Mouse (Mus musculus) megakaryocyte progenitor cell, adult 5-6 weeks (primary cell): ENCODE results near the gene Cryzl2. TPM values are rescaled to one million over a fixed set of nuclear protein-coding genes. Genes with fewer than 3 reads are reported as not detected.

ENCODE experiments used
- ATAC-seq: replicated peaks from 2 replicates; pipeline ENCODE4 v1.8.0; 2016; ENCODE audit warnings: mild to moderate bottlenecking, moderate TSS enrichment, inconsistent platforms; ENCODE audit not compliant: poor library complexity
- total RNA-seq, 2 experiments: library from RNA; stranded (forward) in 1 of 2; stranded (reverse) in 1 of 2; fragments of 157-497, 149-512 nt in 1 of 2; fragments of 200-1000 nt in 1 of 2; gene quantifications; 2 replicates each; pipeline versions ENCODE4 v1.2.3 to v1.2.4; 2015 to 2017

Gene Cryzl2
- total RNA-seq, 2 experiments from 2014 or later = 12.2 to 27.4 TPM

GRCm38 (mm10) chr1:157470761-157471386 lies 12.5 kb downstream of the Cryzl2 start:
- no peak for ATAC-seq

DNA sequence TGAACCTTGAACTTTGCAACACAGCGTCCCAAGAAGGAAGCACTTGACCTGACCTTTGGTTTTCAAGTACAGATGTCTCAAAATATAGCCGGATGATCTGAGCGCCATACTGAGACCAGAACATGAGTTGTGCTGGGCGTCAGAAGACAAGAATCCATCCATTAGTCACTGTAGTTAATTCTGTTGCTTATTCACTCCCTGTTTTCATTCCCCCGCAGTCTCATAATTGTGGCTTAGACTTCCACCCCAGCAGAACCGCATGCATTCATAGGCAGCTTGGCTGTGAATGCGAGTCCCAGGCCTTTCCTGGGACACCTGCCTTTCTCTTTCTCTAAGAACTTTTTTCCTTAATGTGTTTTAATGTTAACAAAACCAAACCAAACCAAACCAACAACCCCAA lies 14.3 kb downstream of the Cryzl2 start:
- ATAC-seq = no peak

- ATAC-seq = no peak
Observed at GRCm38 (mm10) chr1:157474865-157475264, 16.5 kb downstream of the Cryzl2 start.

DNA sequence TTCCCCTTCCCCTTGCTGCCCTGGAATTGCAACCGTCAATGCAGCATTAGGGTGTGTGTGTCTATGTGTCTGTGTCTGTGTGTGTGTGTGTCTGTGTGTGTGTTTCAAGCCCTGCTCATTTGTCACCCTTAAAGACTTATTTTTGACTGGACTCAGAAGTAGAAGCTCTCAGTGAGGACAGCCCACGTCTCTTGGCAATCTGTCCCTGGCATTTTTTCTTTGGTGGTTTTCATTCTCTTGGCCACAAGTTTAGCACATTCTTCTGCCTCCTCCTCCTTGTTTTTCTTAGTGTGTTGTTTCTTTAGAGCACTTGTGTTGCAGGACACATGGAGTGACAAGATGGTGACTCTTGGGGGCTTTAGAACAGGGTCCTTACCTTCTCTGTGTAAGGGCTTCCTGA lies 17.9 kb downstream of the Cryzl2 start:
- ATAC-seq = no peak

DNA sequence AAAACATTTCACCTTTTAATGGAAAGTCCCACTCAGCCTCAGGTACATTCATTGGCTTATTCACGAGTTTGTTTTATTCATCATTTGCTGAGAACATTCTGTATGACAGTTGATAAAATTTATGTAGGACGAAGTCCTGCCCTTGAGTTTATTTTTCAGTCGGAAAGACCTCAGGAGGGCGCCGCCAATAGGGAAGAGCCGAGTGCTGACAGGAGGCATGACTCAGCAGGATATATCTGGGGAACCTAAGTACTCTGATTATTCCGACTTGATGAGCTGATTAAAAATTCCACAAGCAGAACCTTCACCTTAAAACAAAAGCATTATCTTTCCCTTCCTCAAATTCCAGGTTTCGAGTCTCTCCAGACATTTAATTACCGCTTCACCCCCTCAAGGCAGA lies 21.7 kb downstream of the Cryzl2 start:
- peak; percentile 59 for ATAC-seq

GRCm38 (mm10) chr1:157480901-157481300 lies 22.5 kb downstream of the Cryzl2 start:
- no peak for ATAC-seq

- ATAC-seq = 0 out of 2 replicates have a peak, but pooled peaks have one; percentile 13
Observed at GRCm38 (mm10) chr1:157481666-157482065, 23.3 kb downstream of the Cryzl2 start.

DNA sequence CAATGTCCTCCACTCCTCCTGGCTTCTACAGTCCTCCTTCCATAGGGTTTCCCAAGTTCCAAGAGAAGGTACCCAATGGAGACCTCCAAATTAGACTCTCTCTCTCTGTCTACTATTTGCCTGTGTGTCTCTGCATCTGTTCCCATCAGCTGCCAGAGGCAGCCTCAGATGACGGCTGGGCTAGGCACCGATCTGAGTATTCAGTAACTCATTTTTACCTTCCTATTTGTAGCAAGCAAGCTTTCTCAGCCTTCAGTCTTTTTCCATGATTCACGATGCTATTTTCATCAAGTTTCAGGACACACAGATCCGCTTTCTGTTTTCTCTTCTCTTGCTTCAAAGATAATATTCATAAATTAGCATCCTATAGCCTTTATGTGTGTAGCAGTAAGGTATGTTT lies 25.8 kb downstream of the Cryzl2 start:
- no peak for ATAC-seq

DNA sequence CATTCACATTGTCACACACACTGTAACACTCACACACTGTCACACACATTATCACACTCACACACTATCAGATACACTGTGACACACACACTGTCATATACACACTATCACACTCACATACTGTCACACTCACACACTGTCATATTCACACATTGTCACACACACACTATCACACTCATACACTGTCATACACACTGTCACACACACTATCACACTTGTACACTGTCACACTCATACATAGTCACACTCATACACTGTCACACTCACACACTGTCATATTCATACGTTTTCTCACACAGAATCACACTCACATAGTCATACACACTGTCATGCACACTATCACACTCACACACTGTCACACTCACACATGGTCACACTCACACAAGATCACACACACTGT lies 42.3 kb downstream of the Cryzl2 start:
- ATAC-seq = no peak

- no peak for ATAC-seq
Observed at GRCm38 (mm10) chr1:157501352-157501945, 43.1 kb downstream of the Cryzl2 start.

GRCm38 (mm10) chr1:157503071-157503470 lies 44.7 kb downstream of the Cryzl2 start:
- ATAC-seq = no peak

DNA sequence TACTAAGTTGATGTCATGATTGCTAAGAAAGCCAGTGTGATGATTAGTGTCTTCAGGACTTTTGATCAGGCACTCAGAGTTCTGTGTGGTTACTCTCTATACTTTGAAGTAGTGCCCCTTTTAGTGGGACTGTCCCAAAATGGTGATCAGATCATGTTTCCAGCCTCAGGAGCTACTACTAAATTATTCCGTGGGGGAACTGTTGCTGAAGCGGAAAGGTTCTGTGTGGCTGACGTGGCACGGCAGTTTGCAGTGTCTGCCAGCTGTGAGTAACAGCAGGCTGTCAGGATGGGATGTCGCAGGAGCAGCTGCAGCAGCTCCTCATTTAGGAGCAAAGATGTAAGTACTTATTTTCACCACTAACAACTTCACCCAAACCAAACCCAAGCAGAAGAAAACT lies 48.1 kb downstream of the Cryzl2 start, which contains the start of gene Sec16b:
TSS of gene Sec16b (plus strand) at position 207 of the 400 bp plus-strand sequence.
- no peak for ATAC-seq

DNA sequence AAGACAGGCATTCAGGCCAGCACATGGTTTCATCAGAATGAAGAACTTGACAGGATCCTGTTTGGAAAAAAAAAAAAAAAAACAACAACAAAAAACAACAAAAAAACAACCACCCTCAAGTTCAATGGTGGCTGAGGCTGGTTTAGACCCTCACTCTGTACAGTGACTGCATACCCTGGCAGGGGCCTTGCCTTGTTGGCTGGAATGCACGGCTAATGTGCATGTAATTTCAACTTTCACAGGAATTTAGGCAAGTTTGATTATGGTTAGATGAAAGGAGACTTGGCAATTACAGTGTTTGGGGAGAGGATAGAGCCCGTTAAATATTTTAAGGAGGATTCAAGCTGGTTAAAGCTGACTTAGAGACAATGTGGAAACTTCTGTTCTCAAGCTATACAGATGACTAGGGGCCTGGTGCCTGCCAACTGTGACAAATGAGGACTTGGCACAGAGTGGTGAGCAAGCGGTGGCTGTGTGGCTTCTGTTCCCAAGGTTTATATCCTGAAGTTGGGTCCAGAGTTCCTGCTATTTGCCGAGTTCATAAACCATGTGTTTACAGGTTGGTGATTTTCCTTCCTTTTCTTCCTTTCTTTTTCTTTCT lies 48.7 kb downstream of the Cryzl2 start:
- ATAC-seq = no peak

GRCm38 (mm10) chr1:157507814-157508213 lies 49.4 kb downstream of the Cryzl2 start:
- no peak for ATAC-seq

DNA sequence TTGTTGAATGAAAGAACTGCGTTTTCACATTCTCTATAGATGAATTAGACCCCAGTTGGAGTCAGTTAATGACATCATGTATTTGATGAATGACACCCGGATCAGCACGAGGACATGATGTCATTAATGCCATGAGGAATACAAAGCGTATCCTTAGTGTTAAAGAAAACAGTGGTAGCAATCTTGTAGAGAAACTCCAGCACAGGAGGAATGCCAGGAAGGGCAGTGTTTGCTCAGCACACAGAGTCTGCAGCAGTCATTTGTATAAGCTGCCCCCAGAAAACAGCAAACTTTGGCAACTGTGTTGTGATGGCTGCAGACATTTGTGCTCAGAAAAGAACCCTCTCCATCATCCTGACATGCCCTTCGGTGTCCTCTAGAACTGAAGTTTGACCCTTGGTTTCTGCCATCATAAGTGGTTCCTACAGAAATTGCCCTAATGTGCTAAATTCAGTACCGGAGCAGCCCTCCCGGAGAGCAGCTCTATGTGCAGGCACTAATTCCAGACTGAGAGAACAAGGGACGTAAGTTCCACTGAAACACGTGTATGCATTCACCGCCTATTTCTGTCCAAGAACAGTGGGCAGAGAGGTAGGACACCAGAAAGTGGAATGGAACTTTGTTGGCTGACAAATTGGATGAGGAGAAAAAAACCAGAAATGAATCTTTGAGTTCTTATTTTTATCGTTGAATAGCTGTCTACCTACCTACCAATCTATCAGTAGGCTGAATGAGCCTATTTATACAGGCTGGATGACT lies 54.5 kb downstream of the Cryzl2 start:
- no peak for ATAC-seq

GRCm38 (mm10) chr1:157513559-157513958 lies 55.2 kb downstream of the Cryzl2 start:
- ATAC-seq = no peak

GRCm38 (mm10) chr1:157514298-157514697 lies 55.9 kb downstream of the Cryzl2 start:
- peak; percentile 47 for ATAC-seq

GRCm38 (mm10) chr1:157516838-157517808 lies 58.7 kb downstream of the Cryzl2 start:
- ATAC-seq = peak; percentile 27; the same call in 1 of the 2 replicates

DNA sequence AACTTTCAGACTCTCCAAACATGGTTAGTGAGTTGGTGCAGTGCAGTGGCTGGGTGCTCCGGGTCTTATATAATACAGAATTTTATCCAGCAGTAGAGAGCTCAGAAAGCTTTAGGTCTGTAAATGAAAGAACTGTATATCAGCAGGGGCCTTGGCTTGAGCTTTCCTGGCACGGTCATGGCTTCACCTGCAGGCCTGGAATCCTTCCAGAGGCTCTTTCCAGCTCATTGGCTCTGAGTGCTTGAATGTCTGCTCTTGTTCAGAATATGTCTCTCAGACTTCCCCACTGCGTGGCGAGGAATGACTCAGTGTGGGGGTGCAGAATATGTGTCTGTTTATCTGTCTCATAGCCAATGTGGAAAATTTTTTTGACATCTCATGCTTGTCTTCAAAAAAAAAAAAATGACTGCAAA lies 59.7 kb downstream of the Cryzl2 start:
- peak; percentile 61 for ATAC-seq

GRCm38 (mm10) chr1:157519396-157519795 lies 61.0 kb downstream of the Cryzl2 start:
- peak; percentile 45 for ATAC-seq
